Mouse (Mus musculus) heart, embryonic 14.5 days (tissue): Measurements from ENCODE around the gene Cdh22. TPM values are rescaled to one million over a fixed set of nuclear protein-coding genes. Genes with fewer than 3 reads are reported as not detected.

Experiments
- ATAC-seq: fragments of 200-750 bp; cut with Nextera tagmentation; 2 replicates; pipeline ENCODE4 v1.8.0; 2017; ENCODE audit warnings: low read depth, moderate TSS enrichment; ENCODE audit not compliant: insufficient number of reproducible peaks, insufficient read depth, low FRiP score
- H3K27ac ChIP-seq, 2 experiments: fragments of 200-500 bp in 1 of 2; fragments of 300-500 bp in 1 of 2; sonication (generic) in 1 of 2; replicated peaks in 1 of 2; 2 replicates each; pipeline ENCODE4 v1.5.1; 2012 to 2014; ENCODE audit warnings: low read depth in 2 of 2, low read length in 2 of 2, control low read depth in 1 of 2, mild to moderate bottlenecking in 1 of 2, mixed read lengths in 1 of 2; ENCODE audit not compliant: control insufficient read depth in 1 of 2, insufficient read depth in 1 of 2
- H3K27me3 ChIP-seq: fragments of 300-500 bp; sonication (generic); 2 replicates; pipeline ENCODE4 v1.6.1; 2014; ENCODE audit warnings: mild to moderate bottlenecking, low read length, control low read depth; ENCODE audit not compliant: control insufficient read depth, insufficient read depth
- H3K36me3 ChIP-seq: fragments of 300-500 bp; sonication (generic); 2 replicates; pipeline ENCODE4 v1.6.1; 2014; ENCODE audit warnings: mild to moderate bottlenecking, control low read depth, low read length, mixed read lengths; ENCODE audit not compliant: control insufficient read depth, insufficient read depth
- H3K4me1 ChIP-seq, 2 experiments: fragments of 200-500 bp in 1 of 2; fragments of 300-500 bp in 1 of 2; sonication (generic) in 1 of 2; 2 replicates each; pipeline ENCODE4 v1.6.1; 2012 to 2014; ENCODE audit warnings: low read length in 2 of 2, control low read depth in 1 of 2, mixed read lengths in 1 of 2; ENCODE audit not compliant: control insufficient read depth in 2 of 2, insufficient read depth in 2 of 2
- H3K4me2 ChIP-seq: fragments of 300-500 bp; sonication (generic); 2 replicates; pipeline ENCODE4 v1.6.1; 2014; ENCODE audit warnings: mild to moderate bottlenecking, low read length
- H3K4me3 ChIP-seq, 2 experiments: fragments of 200-500 bp in 1 of 2; fragments of 300-500 bp in 1 of 2; sonication (generic) in 1 of 2; 2 replicates each; pipeline ENCODE4 v1.5.1; 2012 to 2014; ENCODE audit warnings: low read length in 2 of 2, mild to moderate bottlenecking in 2 of 2, control low read depth in 1 of 2, low read depth in 1 of 2, moderate library complexity in 1 of 2; ENCODE audit not compliant: control insufficient read depth in 1 of 2, insufficient read depth in 1 of 2
- H3K9ac ChIP-seq: fragments of 300-500 bp; sonication (generic); 2 replicates; pipeline ENCODE4 v1.6.1; 2014; ENCODE audit warnings: mild to moderate bottlenecking, low read length
- H3K9me3 ChIP-seq: fragments of 300-500 bp; sonication (generic); 2 replicates; pipeline ENCODE4 v1.6.1; 2016; ENCODE audit warnings: low read length, control low read depth; ENCODE audit not compliant: control insufficient read depth
- WGBS: fragments of 180-500 bp; shearing (Covaris S2); extraction: QIAGEN DNeasy Blood & Tissue Kit; methylation state at CpG from one replicate; pipeline ENCODE4 v1.1.7; 2014; 5-methylcytosine and 5-hydroxymethylcytosine counted together
- polyA plus RNA-seq: library from polyadenylated mRNA; unstranded; fragments of >200 nt; fragmentation: Nextera tagmentation; extraction: Ambion mirVana; gene quantifications from 2 replicates; pipeline ENCODE4 v1.2.1, GENCODE M21; 2014

Gene Cdh22
- polyA plus RNA-seq, 1 experiment from 2014 or later, result 0.11 TPM

DNA sequence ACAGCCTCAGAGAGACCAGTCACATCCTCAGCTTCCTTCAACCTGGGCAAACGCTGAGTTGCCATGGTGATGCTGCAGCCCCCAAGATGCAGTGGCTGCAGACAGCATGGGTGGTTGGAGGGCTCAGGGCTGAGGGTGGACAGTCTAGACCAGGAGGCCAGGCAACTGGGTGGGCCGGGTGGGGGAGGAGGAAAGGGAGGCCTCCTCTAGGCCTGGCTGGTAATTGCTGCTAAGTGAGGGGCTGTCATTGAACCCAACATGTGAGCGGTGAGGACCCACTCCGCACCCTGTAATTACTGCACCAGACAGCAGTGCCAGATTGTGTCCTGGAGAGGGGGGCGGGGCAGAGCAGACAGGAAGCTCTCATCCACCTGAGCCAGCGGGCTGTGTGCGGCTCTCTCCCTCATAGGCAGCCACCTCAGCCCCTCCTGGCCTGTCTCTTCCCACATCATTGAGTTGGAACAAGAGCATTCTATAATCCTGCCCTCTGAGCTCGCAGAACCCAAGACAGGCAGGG is 40.5 kb upstream of the Cdh22 start:
- 54% methylated on average over 8 of the region's 8 CpGs for whole genome bisulfite sequencing
- no peaks in the 10 kb centered on the region for H3K9me3 ChIP-seq
- no peak overlapping the region for H3K9ac ChIP-seq
- no peak for ATAC-seq
- H3K36me3 ChIP-seq, result peaks cover 20% of the 10 kb centered on the region
- peaks cover 14% of the 10 kb centered on the region in 2 experiments for H3K4me1 ChIP-seq
- no peak overlapping the region for H3K4me3 ChIP-seq
- H3K4me2 ChIP-seq, result no peak overlapping the region
- no peak overlapping the region for H3K27ac ChIP-seq
- no peaks in the 10 kb centered on the region; the same call in 1 of the 2 replicates for H3K27me3 ChIP-seq

DNA sequence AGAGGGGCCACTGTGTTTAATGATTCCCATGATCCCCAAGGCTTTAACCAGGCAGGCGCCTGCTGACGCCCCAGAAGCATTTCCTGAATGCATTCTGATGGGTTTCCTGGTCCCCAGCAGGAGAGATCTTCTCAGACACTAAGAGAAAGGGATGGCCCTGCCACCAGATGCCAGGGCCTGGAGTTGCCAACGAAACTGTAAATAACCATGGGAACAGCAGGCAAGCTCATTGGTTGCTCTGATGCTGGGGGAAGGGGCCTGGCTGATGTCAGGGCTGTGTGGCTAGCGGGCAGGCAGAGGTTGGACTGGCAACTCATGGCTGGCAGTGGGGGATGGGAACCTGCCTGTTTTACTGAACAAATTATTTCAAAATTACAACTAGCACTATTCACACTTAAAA is 38.9 kb upstream of the Cdh22 start:
- Histone ChIP-seq H3K27ac (no peak overlapping the region), H3K27me3 (no peaks in the 10 kb centered on the region; the same call in 1 of the 2 replicates), H3K9ac (no peak overlapping the region), H3K4me1 (peaks cover 14 to 15% of the 10 kb centered on the region in 2 experiments), H3K36me3 (peaks cover 19% of the 10 kb centered on the region), H3K4me2 (no peak overlapping the region), H3K4me3 (no peak overlapping the region), H3K9me3 (no peaks in the 10 kb centered on the region)
- 48% methylated on average over 4 of the region's 4 CpGs for WGBS
- ATAC-seq, result no peak

DNA sequence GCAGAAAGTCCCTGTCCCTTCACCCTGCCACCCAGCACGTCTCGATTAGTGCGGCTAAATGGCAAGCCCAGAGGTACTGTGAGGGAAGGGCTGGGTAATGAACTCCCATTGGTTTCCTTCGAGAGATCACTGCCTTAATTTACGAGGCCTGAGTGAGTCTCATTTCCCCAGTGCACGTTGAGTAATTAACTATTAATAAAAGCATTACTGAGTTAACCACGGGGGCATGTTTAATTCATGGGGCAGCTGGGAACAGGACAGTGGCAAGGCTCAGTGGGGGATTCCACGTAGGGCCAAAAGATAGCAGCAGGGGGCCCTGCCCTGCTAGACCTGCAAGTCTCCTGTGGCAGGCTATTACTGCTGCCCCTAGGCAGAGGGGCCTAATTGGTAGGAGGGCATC is 36.7 kb upstream of the Cdh22 start:
- Histone ChIP-seq H3K36me3 (peaks cover under 1% of the 10 kb centered on the region; the same call in 1 of the 2 replicates), H3K4me3 (no peak overlapping the region), H3K4me1 (peaks cover 14 to 15% of the 10 kb centered on the region in 2 experiments), H3K9me3 (no peaks in the 10 kb centered on the region), H3K27ac (no peak overlapping the region), H3K9ac (no peak overlapping the region), H3K4me2 (peak overlapping the region; percentile 38; the same call in 1 of the 2 replicates), H3K27me3 (peaks cover 14% of the 10 kb centered on the region; the same call in 1 of the 2 replicates)
- WGBS, result 9% methylated on average over 8 of the region's 8 CpGs
- ATAC-seq, result no peak

DNA sequence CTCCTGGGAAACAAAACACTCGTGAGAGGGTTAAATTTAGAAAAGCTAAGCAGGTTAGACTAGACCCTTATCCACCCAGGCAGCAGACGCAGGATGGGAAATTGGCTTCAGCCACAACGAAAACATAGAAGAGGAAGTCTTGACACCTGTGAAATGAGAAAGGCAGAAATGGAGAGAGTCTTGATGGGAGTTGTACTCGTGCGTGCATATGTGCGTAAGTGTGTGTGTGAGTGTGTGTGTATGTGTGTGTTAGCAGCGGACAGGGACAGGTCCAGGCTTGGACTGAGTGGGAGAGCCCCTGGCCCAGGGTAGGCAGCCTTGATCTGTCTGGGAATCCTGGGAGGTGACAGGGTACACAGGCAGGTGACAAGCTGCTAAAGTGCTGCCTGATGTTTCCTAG is 36.2 kb upstream of the Cdh22 start:
- no peak overlapping the region for H3K9ac ChIP-seq
- H3K36me3 ChIP-seq, result no peaks in the 10 kb centered on the region
- H3K4me3 ChIP-seq, result no peak overlapping the region
- H3K27ac ChIP-seq, result no peak overlapping the region
- no peak for ATAC-seq
- peak overlapping the region; percentile 38 for H3K4me2 ChIP-seq
- H3K9me3 ChIP-seq, result no peaks in the 10 kb centered on the region
- H3K4me1 ChIP-seq, result peaks cover 14 to 15% of the 10 kb centered on the region in 2 experiments
- peaks cover 15% of the 10 kb centered on the region; the same call in 1 of the 2 replicates for H3K27me3 ChIP-seq
- 28% methylated on average over 7 of the region's 7 CpGs for WGBS

DNA sequence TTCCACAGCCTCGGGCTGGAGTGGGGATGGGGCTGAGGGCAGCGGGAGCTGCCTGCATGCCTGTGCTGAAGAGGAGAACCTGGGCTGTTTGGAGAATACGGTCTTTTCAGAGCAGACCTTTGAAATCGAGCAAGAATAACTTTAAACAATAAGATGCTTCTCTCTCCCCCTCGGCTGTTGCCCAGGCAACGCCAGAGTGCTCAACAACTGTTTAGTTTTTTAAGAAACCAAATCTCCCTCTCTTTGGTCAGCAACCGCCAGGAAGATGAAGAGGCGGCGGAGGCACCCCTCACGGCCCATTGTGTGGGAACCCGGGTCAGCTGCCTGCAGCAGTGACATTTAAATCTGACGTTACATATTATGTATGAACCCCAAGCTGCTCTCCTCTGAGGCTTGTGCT is 32.1 kb upstream of the Cdh22 start:
- Histone ChIP-seq H3K4me1 (peaks cover 14 to 15% of the 10 kb centered on the region in 2 experiments), H3K27ac (no peak overlapping the region), H3K27me3 (peaks cover 43% of the 10 kb centered on the region), H3K36me3 (no peaks in the 10 kb centered on the region), H3K9ac (no peak overlapping the region), H3K9me3 (no peaks in the 10 kb centered on the region), H3K4me3 (no peak overlapping the region), H3K4me2 (no peak overlapping the region)
- ATAC-seq, result no peak
- WGBS, result 33% methylated on average over 12 of the region's 12 CpGs

DNA sequence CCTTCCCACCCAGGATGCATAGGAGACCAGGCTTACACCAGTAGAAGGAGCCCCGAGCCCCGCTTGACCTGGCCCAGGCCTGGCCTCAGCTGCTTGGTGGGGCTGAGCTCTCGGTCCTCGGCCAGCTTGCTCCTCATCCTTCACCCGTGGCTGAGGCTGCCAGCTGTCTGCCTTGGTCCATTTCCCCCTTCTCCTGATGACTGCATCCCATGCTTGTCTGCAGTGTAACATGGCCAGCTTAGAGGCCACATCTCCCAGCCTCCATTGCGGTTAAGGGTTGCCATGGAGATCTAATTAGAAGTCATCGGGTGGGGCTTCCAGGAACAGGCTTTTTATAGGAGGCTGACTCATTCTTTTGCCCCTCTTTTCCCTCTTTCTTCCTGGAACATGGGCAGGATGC is 29.2 kb upstream of the Cdh22 start:
- Histone ChIP-seq H3K27me3 (peaks cover 52% of the 10 kb centered on the region), H3K4me2 (no peak overlapping the region), H3K4me3 (no peak overlapping the region), H3K4me1 (no peaks in the 10 kb centered on the region), H3K27ac (no peak overlapping the region), H3K36me3 (no peaks in the 10 kb centered on the region), H3K9me3 (no peaks in the 10 kb centered on the region), H3K9ac (no peak overlapping the region)
- 69% methylated on average over 7 of the region's 7 CpGs for WGBS
- ATAC-seq, result no peak

DNA sequence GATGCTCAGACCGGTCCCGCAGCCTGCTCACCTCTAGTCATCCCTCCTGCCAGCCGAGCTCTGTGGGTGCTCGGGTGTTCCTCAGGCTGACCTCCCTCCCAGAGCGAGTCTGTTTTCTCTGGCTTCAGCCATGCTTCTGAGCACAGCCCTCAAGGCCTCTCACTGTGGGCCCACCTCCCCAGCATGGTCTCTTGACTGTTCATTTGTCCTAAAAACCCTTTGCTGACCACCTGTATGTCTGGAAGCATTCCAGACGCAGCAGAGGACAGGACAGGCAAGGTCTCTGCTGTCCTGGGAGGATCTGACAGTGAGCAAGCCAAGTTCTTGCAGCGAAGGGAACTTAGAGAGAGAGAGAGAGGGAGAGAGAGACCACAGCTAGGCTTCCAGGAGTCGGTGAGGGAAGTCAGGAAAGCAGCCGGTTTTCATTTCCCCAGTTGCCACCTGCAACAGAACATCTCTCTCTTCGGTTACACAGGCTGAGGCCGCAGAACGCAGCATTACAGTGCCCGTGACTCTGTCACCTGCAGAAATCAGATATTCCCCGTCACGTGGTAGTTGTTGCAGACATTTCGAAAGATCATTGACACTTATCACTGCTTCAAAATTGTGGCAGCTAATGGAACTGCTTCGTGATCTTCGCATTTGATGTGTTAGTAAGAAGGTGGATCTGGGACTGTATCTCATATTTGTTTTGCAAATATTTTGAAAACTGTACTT is 27.8 kb upstream of the Cdh22 start:
- no peak overlapping the region for H3K27ac ChIP-seq
- H3K4me2 ChIP-seq, result no peak overlapping the region
- no peaks in the 10 kb centered on the region for H3K4me1 ChIP-seq
- no peaks in the 10 kb centered on the region for H3K9me3 ChIP-seq
- no peak for ATAC-seq
- 49% methylated on average over 18 of the region's 18 CpGs for WGBS
- H3K36me3 ChIP-seq, result no peaks in the 10 kb centered on the region
- peaks cover 55% of the 10 kb centered on the region for H3K27me3 ChIP-seq
- no peak overlapping the region for H3K4me3 ChIP-seq
- no peak overlapping the region for H3K9ac ChIP-seq
